Mouse (Mus musculus) small intestine, adult 2 months (tissue): ENCODE results near the gene Cdc42ep1. TPM values are rescaled to one million over a fixed set of nuclear protein-coding genes. Genes with fewer than 3 reads are reported as not detected.

Experiments
- H3K27ac ChIP-seq: fragments of 200-500 bp; 2 replicates; pipeline ENCODE4 v1.5.1; 2012; ENCODE audit warnings: low read depth, low read length, control low read depth, inconsistent platforms; ENCODE audit not compliant: insufficient read depth
- H3K27me3 ChIP-seq: fragments of 200-500 bp; 2 replicates; pipeline ENCODE4 v1.6.1; 2012; ENCODE audit warnings: mild to moderate bottlenecking, moderate library complexity, low read length, inconsistent platforms; ENCODE audit not compliant: control insufficient read depth, insufficient read depth
- H3K36me3 ChIP-seq: fragments of 200-500 bp; 2 replicates; pipeline ENCODE4 v1.6.1; 2012; ENCODE audit warnings: mild to moderate bottlenecking, low read length, control low read depth, inconsistent platforms; ENCODE audit not compliant: control insufficient read depth, insufficient read depth
- H3K4me1 ChIP-seq: fragments of 200-500 bp; 2 replicates; pipeline ENCODE4 v1.6.1; 2012; ENCODE audit warnings: low read length, inconsistent platforms, mixed read lengths; ENCODE audit not compliant: control insufficient read depth, insufficient read depth, insufficient read length
- H3K4me3 ChIP-seq: fragments of 200-500 bp; 2 replicates; pipeline ENCODE4 v1.5.1; 2012; ENCODE audit warnings: low read depth, mild to moderate bottlenecking, control low read depth, inconsistent platforms, low read length, moderate library complexity
- CTCF ChIP-seq: fragments of 200-500 bp; IDR thresholded peaks from 2 replicates; pipeline ENCODE4 v1.5.1; 2012; ENCODE audit warnings: low read depth, mild to moderate bottlenecking, control low read depth, inconsistent platforms, low read length, moderate library complexity, mixed read lengths; ENCODE audit not compliant: insufficient replicate concordance, insufficient read length; ENCODE audit errors: extremely low read depth
- POLR2A ChIP-seq: fragments of 200-500 bp; IDR thresholded peaks from 2 replicates; pipeline ENCODE4 v1.6.1; 2012; ENCODE audit warnings: low read depth, mild to moderate bottlenecking, control low read depth, inconsistent platforms, low read length, moderate library complexity
- WGBS: fragments of 180-500 bp; shearing (Covaris S2); methylation state at CpG from one replicate; pipeline ENCODE4 v1.1.7; 2018; 5-methylcytosine and 5-hydroxymethylcytosine counted together
- polyA plus RNA-seq: library from polyadenylated mRNA; depleted of rRNA; stranded (reverse); fragments of >200 nt; gene quantifications from 2 replicates; pipeline ENCODE4 v1.2.3, GENCODE M21; 2012

Gene Cdc42ep1
- polyA plus RNA-seq, 1 experiment: 18.9 TPM

DNA sequence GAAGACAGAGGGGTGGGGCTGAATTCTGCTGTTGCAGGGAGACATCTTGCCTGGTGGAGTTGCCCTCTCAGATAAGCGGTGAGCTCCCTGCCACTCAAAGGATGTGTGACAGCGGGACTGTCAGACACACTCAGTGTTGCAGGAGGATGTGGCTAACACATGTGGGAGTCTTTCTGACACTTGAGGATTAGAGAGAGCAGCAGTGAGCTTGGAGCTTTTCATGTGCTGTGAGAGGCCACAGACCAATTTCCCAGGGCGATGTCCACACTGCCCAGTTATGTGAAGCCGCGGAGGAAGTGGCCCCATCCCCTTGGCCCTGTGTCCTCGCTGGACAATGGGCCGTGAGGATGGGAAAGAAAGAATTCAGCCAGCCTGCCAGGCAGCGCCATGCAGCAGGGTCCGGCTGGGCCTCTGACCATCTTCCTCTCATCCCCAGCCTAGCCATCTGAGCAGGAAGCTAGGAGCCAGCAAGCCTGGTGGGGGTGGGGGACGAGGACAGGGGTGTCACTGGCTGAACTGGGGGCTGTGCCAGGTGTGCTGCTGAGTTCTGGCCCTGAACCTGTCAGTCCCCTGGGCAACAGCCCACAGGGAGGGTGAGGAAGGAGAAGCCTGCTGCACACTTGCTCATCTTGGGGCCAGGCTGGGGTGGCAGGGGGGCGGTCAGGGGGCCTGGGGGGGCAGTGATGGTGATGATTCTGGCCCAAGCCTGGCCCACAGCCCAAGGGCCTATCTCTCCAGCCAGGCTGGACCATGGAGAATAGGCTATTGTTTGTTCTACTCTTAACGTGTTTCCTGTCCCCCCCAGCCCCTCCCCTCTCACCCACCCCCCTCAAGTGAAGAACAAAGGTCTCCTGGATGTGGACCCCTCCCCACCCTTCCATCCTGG lies 7.0 kb upstream of the Cdc42ep1 start:
- no peak overlapping the region for H3K4me3 ChIP-seq
- 56% methylated on average over 12 of the region's 12 CpGs for WGBS
- no peaks in the 10 kb centered on the region for H3K36me3 ChIP-seq
- H3K27me3 ChIP-seq: no peaks in the 10 kb centered on the region
- TF ChIP-seq POLR2A: no peak
- TF ChIP-seq CTCF: no peak
- peak overlapping the region; percentile 43 for H3K27ac ChIP-seq
- H3K4me1 ChIP-seq: peaks cover 19% of the 10 kb centered on the region

DNA sequence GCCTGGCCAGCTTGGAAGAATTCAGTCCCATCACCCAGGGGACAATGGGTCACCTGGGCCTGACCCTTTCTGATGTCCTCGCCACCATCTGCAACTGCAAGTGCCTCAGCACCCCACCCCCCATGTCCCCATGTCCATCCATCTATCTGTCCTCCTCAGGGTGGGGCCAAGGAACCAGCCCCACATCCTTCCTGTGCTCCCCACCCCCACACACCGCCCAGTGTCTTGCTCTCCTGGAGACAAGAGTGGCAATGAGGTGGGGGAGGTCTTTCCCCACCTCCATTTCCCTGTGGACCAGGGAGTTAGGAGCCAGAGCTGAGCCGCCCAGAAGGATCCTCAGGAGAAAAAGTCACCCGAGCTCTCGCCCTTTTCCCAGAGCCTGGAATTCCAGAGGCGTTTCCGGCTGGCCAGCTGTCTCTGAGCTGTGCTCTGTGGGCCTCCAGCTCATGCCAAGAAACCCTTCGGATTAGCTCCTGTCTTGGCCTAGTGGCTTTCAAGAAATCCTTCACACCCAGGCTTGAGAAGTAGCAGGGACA lies 6.3 kb upstream of the Cdc42ep1 start:
- peak overlapping the region; percentile 68 for H3K27ac ChIP-seq
- H3K36me3 ChIP-seq: no peaks in the 10 kb centered on the region
- H3K27me3 ChIP-seq: no peaks in the 10 kb centered on the region
- 79% methylated on average over 8 of the region's 8 CpGs for WGBS
- no peak overlapping the region for H3K4me3 ChIP-seq
- H3K4me1 ChIP-seq: peaks cover 16% of the 10 kb centered on the region
- TF ChIP-seq POLR2A (no peak), CTCF (no peak)

- Histone ChIP-seq H3K27ac (no peak overlapping the region), H3K4me3 (no peak overlapping the region), H3K27me3 (peaks cover 2% of the 10 kb centered on the region; the same call in 1 of the 2 replicates), H3K36me3 (no peaks in the 10 kb centered on the region), H3K4me1 (peaks cover 16% of the 10 kb centered on the region)
- 73% methylated on average over 2 of the region's 2 CpGs for WGBS
- TF ChIP-seq POLR2A: no peak
- TF ChIP-seq CTCF: no peak
These were observed 2.7 kb upstream of the Cdc42ep1 start for GRCm38 (mm10) chr15:78839744-78840143.

GRCm38 (mm10) chr15:78840241-78840640 lies 2.2 kb upstream of the Cdc42ep1 start:
- H3K4me3 ChIP-seq: no peak overlapping the region
- H3K36me3 ChIP-seq: no peaks in the 10 kb centered on the region
- TF ChIP-seq POLR2A: no peak
- TF ChIP-seq CTCF: no peak
- 69% methylated on average over 3 of the region's 3 CpGs for WGBS
- peaks cover 15% of the 10 kb centered on the region for H3K4me1 ChIP-seq
- no peak overlapping the region for H3K27ac ChIP-seq
- H3K27me3 ChIP-seq: peaks cover 2% of the 10 kb centered on the region; the same call in 1 of the 2 replicates

DNA sequence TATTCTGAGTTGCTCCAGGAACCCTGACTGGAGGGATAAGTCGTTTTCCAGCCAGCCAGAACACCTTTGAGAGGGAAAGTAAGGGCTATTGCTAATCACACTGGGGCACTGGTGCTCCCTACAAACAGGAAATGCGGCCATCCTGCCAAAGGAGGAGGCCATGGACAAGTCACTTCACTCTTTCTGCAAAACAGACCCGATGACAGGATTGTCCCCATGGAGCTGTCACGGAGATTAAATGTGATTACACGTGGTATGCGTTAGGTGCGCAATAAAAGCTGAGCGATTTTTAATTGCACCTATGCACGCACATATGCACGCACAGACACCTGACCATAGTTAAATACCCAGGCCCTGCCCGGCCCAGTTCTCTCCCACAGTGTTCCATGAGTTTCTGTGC lies 1.7 kb upstream of the Cdc42ep1 start:
- TF ChIP-seq POLR2A: no peak
- TF ChIP-seq CTCF: no peak
- Histone ChIP-seq H3K27me3 (peaks cover 2% of the 10 kb centered on the region; the same call in 1 of the 2 replicates), H3K4me3 (no peak overlapping the region), H3K36me3 (no peaks in the 10 kb centered on the region), H3K27ac (no peak overlapping the region), H3K4me1 (peaks cover 16% of the 10 kb centered on the region)
- WGBS: 75% methylated on average over 11 of the region's 11 CpGs

DNA sequence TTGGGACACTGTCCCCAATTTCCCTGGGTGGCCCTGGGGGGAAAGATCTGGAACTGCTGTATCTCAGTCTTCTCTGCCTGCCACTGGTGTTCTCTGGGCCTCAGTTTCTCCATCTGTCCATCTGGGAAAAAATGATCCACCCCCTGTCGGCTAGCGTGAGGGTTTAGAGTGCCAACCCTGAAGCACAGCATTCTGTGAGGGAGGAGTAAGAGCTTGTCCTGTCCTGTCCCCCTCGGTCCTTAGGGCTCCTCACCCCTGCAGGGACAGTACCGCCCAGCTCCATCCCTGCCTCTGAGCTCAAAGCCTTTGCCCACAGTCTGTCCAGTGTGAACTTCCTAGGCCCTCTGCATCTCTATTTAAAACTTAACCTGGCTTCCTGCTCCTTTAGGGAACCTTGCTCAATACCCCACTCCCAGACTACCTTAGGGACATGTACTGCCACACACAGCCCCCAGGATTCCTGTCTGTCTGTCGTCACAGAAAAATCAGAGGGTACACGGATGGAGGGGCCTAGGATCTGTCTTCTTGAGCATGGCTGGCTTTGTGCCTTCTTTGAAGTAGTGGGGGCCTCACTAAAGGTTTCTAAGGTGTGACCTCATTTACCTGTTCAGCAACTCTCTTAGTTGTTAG lies 1.1 kb upstream of the Cdc42ep1 start:
- 86% methylated on average over 6 of the region's 6 CpGs for WGBS
- Histone ChIP-seq H3K4me1 (peaks cover 18% of the 10 kb centered on the region), H3K36me3 (no peaks in the 10 kb centered on the region), H3K4me3 (no peak overlapping the region), H3K27me3 (peaks cover 2% of the 10 kb centered on the region; the same call in 1 of the 2 replicates), H3K27ac (no peak overlapping the region)
- no peak for TF ChIP-seq POLR2A
- TF ChIP-seq CTCF: no peak

DNA sequence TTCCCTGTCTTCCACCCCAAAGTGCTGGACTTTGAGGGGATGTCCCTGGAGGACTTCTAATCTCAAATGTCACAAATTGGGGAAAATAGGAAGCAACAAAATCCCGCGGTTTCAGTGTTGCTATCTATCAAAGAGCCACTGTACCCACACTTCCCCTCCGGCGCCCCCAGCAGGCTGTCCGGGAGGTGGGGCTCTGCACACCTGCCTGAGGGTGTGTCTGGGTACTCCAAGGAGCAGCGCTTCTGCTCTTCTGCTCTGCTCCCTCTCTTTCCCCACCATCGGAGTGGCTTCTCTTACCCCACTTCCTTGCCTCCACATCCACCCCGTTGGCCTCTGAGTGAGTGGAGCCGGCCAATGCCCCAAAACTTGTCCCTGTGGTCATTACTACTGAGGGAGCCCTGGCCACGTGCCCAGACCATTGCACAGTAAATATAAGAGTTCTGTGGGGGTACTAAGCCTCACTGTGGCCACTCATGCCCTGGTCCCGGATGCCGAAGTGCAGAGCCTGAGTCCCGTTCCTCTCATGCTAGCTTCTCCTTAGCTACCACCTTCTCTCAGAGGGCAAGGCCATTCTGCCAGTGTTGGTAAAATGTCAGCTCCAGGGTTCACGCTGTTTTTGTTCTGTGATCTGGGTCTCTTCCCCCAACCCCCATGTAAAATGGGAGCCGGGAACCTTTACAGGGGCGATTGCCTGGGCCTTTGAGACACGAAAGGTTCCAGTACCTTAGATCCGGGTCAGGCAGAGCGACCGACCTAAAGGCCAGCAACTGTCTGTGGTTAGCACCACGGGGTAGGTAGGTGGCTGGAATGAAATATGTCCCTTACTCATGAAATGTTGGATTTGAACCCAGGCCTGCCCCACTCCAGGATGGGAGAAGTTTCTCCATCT lies 1.4 kb downstream of the Cdc42ep1 start:
- H3K4me1 ChIP-seq: peaks cover 18% of the 10 kb centered on the region
- H3K36me3 ChIP-seq: peaks cover 4% of the 10 kb centered on the region; the same call in 1 of the 2 replicates
- 8% methylated on average over 21 of the region's 21 CpGs for WGBS
- peak; percentile 8; the same call in 1 of the 2 replicates for TF ChIP-seq CTCF
- no peak for TF ChIP-seq POLR2A
- peaks cover 2% of the 10 kb centered on the region; the same call in 1 of the 2 replicates for H3K27me3 ChIP-seq
- H3K4me3 ChIP-seq: peak overlapping the region; percentile 73
- peak overlapping the region; percentile 81 for H3K27ac ChIP-seq
